Mouse (Mus musculus) adrenal gland, postnatal 14 days (tissue): ENCODE results near the gene Castor1. TPM values are rescaled to one million over a fixed set of nuclear protein-coding genes. Genes with fewer than 3 reads are reported as not detected.

Source experiments
- DNase-seq: peaks from one replicate; pipeline ENCODE4 v3.0.0; 2021; ENCODE audit warnings: mixed read lengths
- total RNA-seq: library from RNA; stranded (reverse); gene quantifications from 2 replicates; pipeline ENCODE4 v1.2.3, GENCODE M21; 2021

Gene Castor1
- total RNA-seq, 1 experiment from 2014 or later, result 6.1 TPM

- DNase-seq, result no peak
Measured at GRCm38 (mm10) chr11:4262847-4263246, 44.8 kb downstream of the Castor1 start.

- DNase-seq, result no peak
Measured at GRCm38 (mm10) chr11:4263296-4263695, 45.3 kb downstream of the Castor1 start.

GRCm38 (mm10) chr11:4264066-4264465 lies 46.0 kb downstream of the Castor1 start:
- DNase-seq, result peak; percentile 33

- peak; percentile 78 for DNase-seq
Measured at GRCm38 (mm10) chr11:4266271-4267201, 48.5 kb downstream of the Castor1 start.

- DNase-seq, result no peak
Measured at GRCm38 (mm10) chr11:4267202-4267578, 49.2 kb downstream of the Castor1 start.

- no peak for DNase-seq
Measured at GRCm38 (mm10) chr11:4268500-4268899, 50.5 kb downstream of the Castor1 start.

- peak; percentile 43 for DNase-seq
Measured at GRCm38 (mm10) chr11:4270744-4271459, 52.9 kb downstream of the Castor1 start.

- no peak for DNase-seq
Measured at GRCm38 (mm10) chr11:4271544-4271943, 53.5 kb downstream of the Castor1 start.

Other genes starting within 250 kb of the Castor1 start
- gene 4930556J24Rik, start 241.4 kb upstream of the Castor1 start, total RNA-seq, result not detected in 2 replicates
- gene Gal3st1, start 234.6 kb upstream of the Castor1 start, total RNA-seq, result 0.48 and 0.53 TPM in 2 replicates
- 6.3 and 15.4 TPM in 2 replicates for gene Sec14l4, start 186.8 kb upstream of the Castor1 start, total RNA-seq
- 0.49 and 0.56 TPM in 2 replicates for gene Sec14l3, start 153.4 kb upstream of the Castor1 start, total RNA-seq
- gene Mtfp1, start 122.8 kb upstream of the Castor1 start, total RNA-seq, result 25.6 and 27.3 TPM in 2 replicates
- 3.6 and 27.0 TPM in 2 replicates for gene Sec14l2, start 94.8 kb upstream of the Castor1 start, total RNA-seq
- 17.2 and 25.2 TPM in 2 replicates for gene Rnf215, start 83.0 kb upstream of the Castor1 start, total RNA-seq
- 8.7 and 11.5 TPM in 2 replicates for gene Ccdc157, start 57.9 kb upstream of the Castor1 start, total RNA-seq
- 43.7 and 49.8 TPM in 2 replicates for gene Sf3a1, start 57.9 kb upstream of the Castor1 start, total RNA-seq
- 15.6 and 18.2 TPM in 2 replicates for gene Tbc1d10a, start 31.4 kb upstream of the Castor1 start, total RNA-seq
- gene Osm, start 18.2 kb downstream of the Castor1 start, total RNA-seq, result 0.41 TPM in 1 of 2 replicates, not detected in the other
- gene Lif, start 39.3 kb downstream of the Castor1 start, total RNA-seq, result 0.44 and 0.90 TPM in 2 replicates
- gene Hormad2, start 222.9 kb downstream of the Castor1 start, total RNA-seq, result 0.38 and 2.3 TPM in 2 replicates